Mouse (Mus musculus): ENCODE measurements around the gene Gm9736. TPM values are rescaled to one million over a fixed set of nuclear protein-coding genes. Genes with fewer than 3 reads are reported as not detected.
"Not testable (repeated sequence)": the region's sequence is repeated elsewhere in the genome, so short reads cannot be mapped to it uniquely, and the experiment has no call there.

Gene Gm9736
- polyA plus RNA-seq, 1 experiment from 2014 or later, result not detected

DNA sequence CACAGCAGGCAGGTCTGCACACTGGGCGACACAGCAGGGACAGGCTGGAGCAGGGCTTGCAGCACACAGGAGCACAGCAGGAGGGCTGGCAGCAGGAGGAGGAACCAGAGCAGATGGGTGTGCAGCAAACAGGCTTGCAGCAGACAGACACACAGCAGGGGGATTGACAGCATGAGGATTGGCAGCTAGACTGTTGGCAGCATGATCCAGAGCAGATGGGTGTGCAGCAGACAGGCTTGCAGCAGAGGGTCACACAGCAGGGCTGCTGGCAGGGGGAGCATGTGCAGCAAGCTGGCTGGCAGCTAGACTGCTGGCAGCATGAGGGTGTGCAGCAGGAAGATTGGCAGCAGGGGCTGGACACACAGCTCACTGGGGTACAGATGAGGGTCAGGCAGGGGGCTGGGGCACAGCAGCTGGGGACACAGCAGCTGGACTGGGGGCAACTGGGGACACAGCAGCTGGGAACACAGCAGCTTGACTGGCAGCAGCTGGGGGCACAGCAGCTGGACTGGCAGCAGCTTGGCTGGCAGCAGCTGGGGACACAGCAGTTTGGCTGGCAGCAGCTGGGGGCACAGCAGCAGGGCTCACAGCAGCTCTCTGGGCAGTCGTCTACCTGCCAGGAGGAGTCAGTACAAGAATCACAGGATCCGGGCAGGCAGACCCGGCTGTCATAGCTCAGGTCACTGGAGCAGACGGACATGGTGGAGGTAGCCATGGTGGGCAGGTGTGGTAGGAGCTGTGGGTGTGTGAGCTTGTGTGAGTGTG, 9.0 kb downstream of the Gm9736 start, which contains the start of gene Gm18596:
Gene Gm18596, minus strand, starts transcription at position 715 of the 765 bp plus-strand sequence.
- not testable (repeated sequence) for ATAC-seq (ENCODE audit: insufficient number of reproducible peaks, insufficient read depth, low FRiP score, low read depth); H3K27ac ChIP-seq (ENCODE audit: low read length)
- 55% methylated on average over 4 of the region's 5 CpGs for WGBS

DNA sequence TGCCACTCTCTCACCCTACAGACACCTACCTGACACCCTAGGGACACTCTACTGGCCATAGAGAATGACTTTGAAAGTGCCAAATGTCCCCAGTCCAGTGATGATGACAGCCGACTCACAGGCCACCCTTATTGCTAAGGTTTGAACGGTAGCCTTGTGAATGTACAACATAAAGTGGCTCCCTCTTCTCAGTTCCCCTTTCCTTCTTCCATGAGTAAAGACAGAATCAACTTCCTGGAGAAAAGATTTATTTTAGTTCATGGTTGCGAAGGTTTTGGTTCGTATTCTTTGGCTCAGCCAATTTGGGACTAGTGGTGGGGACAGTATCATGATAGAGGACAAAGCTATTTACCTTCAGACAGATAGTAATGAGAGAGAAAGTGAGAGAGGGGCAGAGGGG, 12.2 kb downstream of the Gm9736 start:
- H3K4me1 ChIP-seq (ENCODE audit: control insufficient read depth, insufficient read depth, low read length), result no peaks in the 10 kb centered on the region
- H3K9me3 ChIP-seq (ENCODE audit: control insufficient read depth, low read depth, low read length), result peaks cover 7% of the 10 kb centered on the region; the same call in 1 of the 2 replicates
- H3K36me3 ChIP-seq (ENCODE audit: control insufficient read depth, insufficient read depth, low read length), result no peaks in the 10 kb centered on the region
- WGBS, result 90% methylated on average over 4 of the region's 4 CpGs
- no peaks in the 10 kb centered on the region for H3K27me3 ChIP-seq (ENCODE audit: control insufficient read depth, insufficient read depth, low read length)
- ATAC-seq (ENCODE audit: insufficient number of reproducible peaks, insufficient read depth, low FRiP score, low read depth), result no peak
- no peak overlapping the region for H3K27ac ChIP-seq (ENCODE audit: low read length)
- H3K4me3 ChIP-seq (ENCODE audit: low read depth, low read length), result no peak overlapping the region
- no peak overlapping the region for H3K9ac ChIP-seq (replicated peaks; ENCODE audit: low read depth, low read length)
- H3K4me2 ChIP-seq (replicated peaks; ENCODE audit: low read depth, low read length), result no peak overlapping the region

More for the DNA sequence above, 9.0 kb downstream of the Gm9736 start, which contains the start of gene Gm18596:
- H3K9me3 ChIP-seq (ENCODE audit: control insufficient read depth, low read depth, low read length); H3K4me2 ChIP-seq (replicated peaks; ENCODE audit: low read depth, low read length); H3K9ac ChIP-seq (replicated peaks; ENCODE audit: low read depth, low read length); H3K27me3 ChIP-seq (ENCODE audit: control insufficient read depth, insufficient read depth, low read length); H3K4me1 ChIP-seq (ENCODE audit: control insufficient read depth, insufficient read depth, low read length); H3K4me3 ChIP-seq (ENCODE audit: low read depth, low read length); H3K36me3 ChIP-seq (ENCODE audit: control insufficient read depth, insufficient read depth, low read length): not testable (repeated sequence)

DNA sequence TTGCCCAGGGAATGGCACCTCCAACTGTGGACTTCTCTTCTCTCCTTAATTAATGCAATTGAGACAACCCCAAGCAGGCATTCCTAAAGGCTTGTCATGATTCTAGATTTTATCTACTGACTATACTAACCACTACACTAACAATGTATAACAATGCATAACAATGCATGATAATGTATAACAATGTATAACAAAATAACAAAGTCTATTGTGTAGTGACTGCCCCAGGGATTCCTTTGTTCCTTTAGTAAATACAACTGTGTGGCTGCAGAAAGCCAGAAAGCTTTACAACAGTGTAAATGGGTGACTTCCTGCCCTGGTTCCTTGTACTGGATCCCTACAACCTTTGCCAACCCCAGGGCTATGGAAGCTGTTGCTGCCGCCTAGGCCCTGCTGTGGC, 15.2 kb downstream of the Gm9736 start:
- no peak for ATAC-seq (ENCODE audit: insufficient number of reproducible peaks, insufficient read depth, low FRiP score, low read depth)
- H3K4me3 ChIP-seq (ENCODE audit: low read depth, low read length), result no peak overlapping the region
- no peaks in the 10 kb centered on the region for H3K4me1 ChIP-seq (ENCODE audit: control insufficient read depth, insufficient read depth, low read length)
- H3K9me3 ChIP-seq (ENCODE audit: control insufficient read depth, low read depth, low read length), result peaks cover 7% of the 10 kb centered on the region; the same call in 1 of the 2 replicates
- H3K27ac ChIP-seq (ENCODE audit: low read length), result no peak overlapping the region
- H3K36me3 ChIP-seq (ENCODE audit: control insufficient read depth, insufficient read depth, low read length), result no peaks in the 10 kb centered on the region
- H3K9ac ChIP-seq (replicated peaks; ENCODE audit: low read depth, low read length), result no peak overlapping the region
- no peak overlapping the region for H3K4me2 ChIP-seq (replicated peaks; ENCODE audit: low read depth, low read length)
- H3K27me3 ChIP-seq (ENCODE audit: control insufficient read depth, insufficient read depth, low read length), result no peaks in the 10 kb centered on the region
- WGBS, result 92% methylated on average over 1 of the region's 1 CpGs

DNA sequence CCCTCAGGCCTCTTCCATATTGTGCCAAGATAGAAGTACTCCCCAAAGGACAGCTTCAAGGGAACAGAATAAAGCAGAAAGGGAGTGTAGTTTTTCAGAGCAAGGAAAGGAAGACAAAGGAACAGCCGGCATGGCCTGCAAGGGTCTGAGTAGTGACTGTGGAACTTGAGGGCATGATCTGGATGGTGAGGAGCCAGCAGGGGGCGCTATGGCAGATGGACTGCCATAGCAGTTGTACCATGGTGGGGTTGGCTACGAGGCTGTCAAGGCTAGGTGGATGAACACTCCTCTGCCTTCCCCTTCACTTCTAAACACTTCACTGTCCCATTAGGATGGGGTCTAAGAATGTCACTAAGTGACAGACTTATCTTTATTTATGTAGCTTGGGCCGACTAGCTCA, 21.9 kb downstream of the Gm9736 start:
- no peak for ATAC-seq (ENCODE audit: insufficient number of reproducible peaks, insufficient read depth, low FRiP score, low read depth)
- H3K36me3 ChIP-seq (ENCODE audit: control insufficient read depth, insufficient read depth, low read length), result no peaks in the 10 kb centered on the region
- no peaks in the 10 kb centered on the region for H3K4me1 ChIP-seq (ENCODE audit: control insufficient read depth, insufficient read depth, low read length)
- no peak overlapping the region for H3K27ac ChIP-seq (ENCODE audit: low read length)
- WGBS, result 43% methylated on average over 4 of the region's 4 CpGs
- H3K9me3 ChIP-seq (ENCODE audit: control insufficient read depth, low read depth, low read length), result no peaks in the 10 kb centered on the region
- no peaks in the 10 kb centered on the region for H3K27me3 ChIP-seq (ENCODE audit: control insufficient read depth, insufficient read depth, low read length)
- no peak overlapping the region for H3K4me2 ChIP-seq (replicated peaks; ENCODE audit: low read depth, low read length)
- H3K4me3 ChIP-seq (ENCODE audit: low read depth, low read length), result no peak overlapping the region
- no peak overlapping the region for H3K9ac ChIP-seq (replicated peaks; ENCODE audit: low read depth, low read length)

DNA sequence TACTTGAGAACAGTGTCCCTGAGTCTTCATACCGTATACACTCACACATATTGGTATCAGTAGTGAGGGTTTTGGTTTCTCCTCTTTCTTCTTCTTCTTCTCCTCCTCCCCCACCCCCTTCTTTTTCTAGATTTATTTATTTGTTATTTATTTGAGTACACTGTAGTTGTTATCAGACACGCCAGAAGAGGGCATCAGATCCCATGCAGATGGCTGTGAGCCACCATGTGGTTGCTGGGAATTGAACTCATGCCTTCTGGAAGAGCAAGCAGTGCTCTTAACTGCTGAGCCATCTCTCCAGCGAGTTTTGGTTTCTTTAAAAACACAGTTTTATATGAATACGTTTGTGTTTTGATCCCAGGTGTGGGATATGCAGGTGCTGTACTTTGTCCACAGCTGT, 22.9 kb downstream of the Gm9736 start:
- Histone ChIP-seq H3K27me3 (ENCODE audit: control insufficient read depth, insufficient read depth, low read length) (no peaks in the 10 kb centered on the region), H3K27ac (ENCODE audit: low read length) (no peak overlapping the region), H3K4me1 (ENCODE audit: control insufficient read depth, insufficient read depth, low read length) (no peaks in the 10 kb centered on the region), H3K4me2 (replicated peaks; ENCODE audit: low read depth, low read length) (no peak overlapping the region), H3K9ac (replicated peaks; ENCODE audit: low read depth, low read length) (no peak overlapping the region), H3K9me3 (ENCODE audit: control insufficient read depth, low read depth, low read length) (no peaks in the 10 kb centered on the region), H3K4me3 (ENCODE audit: low read depth, low read length) (no peak overlapping the region), H3K36me3 (ENCODE audit: control insufficient read depth, insufficient read depth, low read length) (no peaks in the 10 kb centered on the region)
- WGBS, result 58% methylated on average over 4 of the region's 4 CpGs
- ATAC-seq (ENCODE audit: insufficient number of reproducible peaks, insufficient read depth, low FRiP score, low read depth), result no peak

DNA sequence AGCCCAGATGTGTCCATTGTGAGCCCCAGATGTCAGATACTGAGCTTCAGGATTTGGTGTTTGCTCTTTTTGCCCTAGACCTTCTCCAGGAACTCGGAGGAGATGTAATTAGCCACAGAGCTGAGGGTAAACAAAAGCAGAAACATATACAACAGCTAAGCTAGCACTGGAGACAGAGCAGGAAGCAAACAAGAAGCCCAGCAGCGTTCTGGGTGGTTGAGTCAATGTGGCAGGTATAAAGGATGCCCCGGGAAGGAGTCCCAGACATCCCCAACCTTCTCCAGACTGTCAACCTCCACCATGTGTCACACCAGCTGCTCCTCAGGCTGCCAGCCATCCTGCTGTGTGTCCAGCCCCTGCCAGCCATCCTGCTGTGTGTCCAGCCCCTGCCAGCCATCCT, 25.0 kb downstream of the Gm9736 start, which contains the start of gene Gm10100:
Gene Gm10100, plus strand, starts transcription at position 301 of the 400 bp plus-strand sequence.
- Histone ChIP-seq H3K4me3 (ENCODE audit: low read depth, low read length) (no peak within 1 kb of the TSS), H3K9ac (replicated peaks; ENCODE audit: low read depth, low read length) (no peak within 1 kb of the TSS), H3K4me2 (replicated peaks; ENCODE audit: low read depth, low read length) (no peak within 1 kb of the TSS), H3K27me3 (ENCODE audit: control insufficient read depth, insufficient read depth, low read length) (no peaks in the 10 kb centered on the region), H3K27ac (ENCODE audit: low read length) (no peak within 1 kb of the TSS), H3K4me1 (ENCODE audit: control insufficient read depth, insufficient read depth, low read length) (no peaks in the 10 kb centered on the region), H3K36me3 (ENCODE audit: control insufficient read depth, insufficient read depth, low read length) (no peaks in the 10 kb centered on the region), H3K9me3 (ENCODE audit: control insufficient read depth, low read depth, low read length) (no peaks in the 10 kb centered on the region)
- WGBS, result 34% methylated on average over 3 of the region's 3 CpGs
- ATAC-seq (ENCODE audit: insufficient number of reproducible peaks, insufficient read depth, low FRiP score, low read depth), result no peak

DNA sequence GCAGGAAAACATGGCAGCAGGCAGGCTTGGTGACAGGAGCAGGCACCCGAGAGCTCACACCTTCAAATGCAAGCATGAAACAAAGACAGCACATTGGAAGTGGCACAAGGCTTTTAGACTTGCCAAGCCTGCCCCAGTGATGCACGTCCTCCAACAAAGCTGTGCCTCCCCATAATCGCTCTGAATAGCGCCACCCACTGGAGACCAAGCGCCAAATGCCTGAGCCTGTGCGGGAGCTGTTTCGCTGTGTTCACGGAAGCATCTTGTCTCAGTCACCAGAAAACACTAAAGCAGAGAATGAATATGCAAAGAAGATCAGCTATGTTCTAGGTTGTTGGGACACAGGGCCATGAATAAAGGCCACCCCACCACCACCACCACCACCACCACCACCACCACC, 26.3 kb downstream of the Gm9736 start:
- WGBS, result 76% methylated on average over 8 of the region's 8 CpGs
- H3K27ac ChIP-seq (ENCODE audit: low read length), result no peak overlapping the region
- H3K9me3 ChIP-seq (ENCODE audit: control insufficient read depth, low read depth, low read length), result no peaks in the 10 kb centered on the region
- H3K36me3 ChIP-seq (ENCODE audit: control insufficient read depth, insufficient read depth, low read length), result no peaks in the 10 kb centered on the region
- H3K4me2 ChIP-seq (replicated peaks; ENCODE audit: low read depth, low read length), result no peak overlapping the region
- no peak overlapping the region for H3K9ac ChIP-seq (replicated peaks; ENCODE audit: low read depth, low read length)
- no peaks in the 10 kb centered on the region for H3K27me3 ChIP-seq (ENCODE audit: control insufficient read depth, insufficient read depth, low read length)
- H3K4me3 ChIP-seq (ENCODE audit: low read depth, low read length), result no peak overlapping the region
- H3K4me1 ChIP-seq (ENCODE audit: control insufficient read depth, insufficient read depth, low read length), result no peaks in the 10 kb centered on the region
- no peak for ATAC-seq (ENCODE audit: insufficient number of reproducible peaks, insufficient read depth, low FRiP score, low read depth)

DNA sequence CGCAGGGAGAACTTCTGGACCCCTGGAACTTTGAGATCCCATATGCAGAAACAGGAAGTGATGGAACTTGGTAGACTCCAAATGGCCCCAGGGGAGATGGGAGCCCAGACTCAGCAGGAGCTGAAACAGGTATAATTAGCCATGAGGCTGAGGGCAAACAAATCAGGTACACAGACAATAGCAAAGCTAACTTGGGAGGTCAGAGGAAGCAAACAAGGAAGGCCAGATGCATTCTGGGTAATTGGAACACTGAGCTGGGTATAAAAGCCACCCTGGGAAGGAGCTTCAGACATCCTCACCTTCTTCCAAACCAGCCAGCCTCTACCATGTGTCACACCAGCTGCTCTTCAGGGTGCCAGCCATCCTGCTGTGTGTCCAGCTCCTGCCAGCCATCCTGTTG, 30.9 kb downstream of the Gm9736 start, which contains the start of gene Krtap12-1:
Gene Krtap12-1, plus strand, starts transcription at position 301 of the 400 bp plus-strand sequence.
- not testable (repeated sequence) for H3K36me3 ChIP-seq (ENCODE audit: control insufficient read depth, insufficient read depth, low read length); H3K9ac ChIP-seq (replicated peaks; ENCODE audit: low read depth, low read length); H3K4me3 ChIP-seq (ENCODE audit: low read depth, low read length); H3K4me1 ChIP-seq (ENCODE audit: control insufficient read depth, insufficient read depth, low read length); H3K27ac ChIP-seq (ENCODE audit: low read length); H3K9me3 ChIP-seq (ENCODE audit: control insufficient read depth, low read depth, low read length); ATAC-seq (ENCODE audit: insufficient number of reproducible peaks, insufficient read depth, low FRiP score, low read depth); H3K27me3 ChIP-seq (ENCODE audit: control insufficient read depth, insufficient read depth, low read length); H3K4me2 ChIP-seq (replicated peaks; ENCODE audit: low read depth, low read length)
- 82% methylated on average over 1 of the region's 1 CpGs for WGBS

All from stomach, embryonic 14.5 days (tissue).